Mouse (Mus musculus): ENCODE results near the gene Abcg4.

GRCm38 (mm10) chr9:44317452-44317851, 29.0 kb upstream of the Abcg4 start:
- TF ChIP-seq POLR2A (IDR thresholded peaks at IDR 0.05; ENCODE audit: borderline replicate concordance, extremely low read depth, low read depth, low read length) = no peak
- no peak for TF ChIP-seq CTCF (IDR thresholded peaks at IDR 0.05; ENCODE audit: insufficient read depth, low read length)
